Mouse (Mus musculus): ENCODE measurements around the gene Mapre3. TPM values are rescaled to one million over a fixed set of nuclear protein-coding genes. Genes with fewer than 3 reads are reported as not detected.
A peak's percentile ranks its signal among the peaks of the same experiment; 100 is the strongest.

The Mapre3 gene
- polyA plus RNA-seq, 1 experiment from 2014 or later = 18.5 TPM

GRCm38 (mm10) chr5:30839731-30840130, 25.3 kb downstream of the Mapre3 start:
- no peak for ATAC-seq (replicated peaks; ENCODE audit: low FRiP score, low TSS enrichment, low read depth)
- 82% methylated on average over 2 of the region's 2 CpGs for WGBS
- Histone ChIP-seq H3K9me3 (ENCODE audit: control insufficient read depth, low read length) (peaks cover 3% of the 10 kb centered on the region; the same call in 1 of the 2 replicates), H3K4me1 (replicated peaks; ENCODE audit: control insufficient read depth, insufficient read depth, low read length) (no peaks in the 10 kb centered on the region), H3K4me3 (ENCODE audit: low read depth, low read length) (no peak overlapping the region), H3K4me2 (ENCODE audit: low read length) (no peak overlapping the region), H3K27ac (ENCODE audit: low read depth) (no peak overlapping the region), H3K9ac (ENCODE audit: low read length) (no peak overlapping the region), H3K36me3 (ENCODE audit: control insufficient read depth, insufficient read depth, low read length) (no peaks in the 10 kb centered on the region), H3K27me3 (replicated peaks; ENCODE audit: control insufficient read depth, insufficient read depth, low read length) (no peaks in the 10 kb centered on the region)
- DNase-seq (ENCODE audit: low spot score) = no peak

DNA sequence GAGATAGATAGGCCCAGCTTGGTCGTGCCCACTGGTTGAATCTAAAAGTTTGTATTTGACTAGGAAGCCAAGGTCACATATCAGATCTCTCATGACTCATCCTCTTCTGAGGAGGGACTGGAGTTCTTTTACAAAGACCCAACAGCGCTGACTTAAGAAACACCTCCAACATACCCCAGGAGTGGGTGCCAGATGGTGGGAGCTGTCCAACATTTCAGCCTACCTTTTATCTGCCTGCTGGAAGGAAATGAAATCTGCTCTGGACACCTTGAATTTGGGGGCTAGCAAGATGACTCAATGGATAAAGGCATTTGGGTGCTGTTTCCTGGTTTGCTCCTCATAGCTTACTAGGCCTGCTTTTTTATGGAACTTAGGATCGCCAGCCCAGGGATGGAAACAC, 27.5 kb downstream of the Mapre3 start:
- Histone ChIP-seq H3K4me3 (ENCODE audit: low read depth, low read length) (no peak overlapping the region), H3K36me3 (ENCODE audit: control insufficient read depth, insufficient read depth, low read length) (no peaks in the 10 kb centered on the region), H3K27ac (ENCODE audit: low read depth) (no peak overlapping the region), H3K4me1 (replicated peaks; ENCODE audit: control insufficient read depth, insufficient read depth, low read length) (no peaks in the 10 kb centered on the region), H3K9me3 (ENCODE audit: control insufficient read depth, low read length) (peaks cover 2% of the 10 kb centered on the region; the same call in 1 of the 2 replicates), H3K4me2 (ENCODE audit: low read length) (no peak overlapping the region), H3K9ac (ENCODE audit: low read length) (no peak overlapping the region), H3K27me3 (replicated peaks; ENCODE audit: control insufficient read depth, insufficient read depth, low read length) (no peaks in the 10 kb centered on the region)
- ATAC-seq (replicated peaks; ENCODE audit: low FRiP score, low TSS enrichment, low read depth) (no peak), DNase-seq (ENCODE audit: low spot score) (no peak)
- WGBS = 41% methylated on average over 3 of the region's 3 CpGs

GRCm38 (mm10) chr5:30849891-30850555, 35.6 kb downstream of the Mapre3 start:
- Histone ChIP-seq H3K4me1 (replicated peaks; ENCODE audit: control insufficient read depth, insufficient read depth, low read length) (peaks cover 4% of the 10 kb centered on the region; the same call in 1 of the 2 replicates), H3K4me2 (ENCODE audit: low read length) (no peak overlapping the region), H3K27ac (ENCODE audit: low read depth) (no peak overlapping the region), H3K4me3 (ENCODE audit: low read depth, low read length) (no peak overlapping the region), H3K36me3 (ENCODE audit: control insufficient read depth, insufficient read depth, low read length) (no peaks in the 10 kb centered on the region), H3K27me3 (replicated peaks; ENCODE audit: control insufficient read depth, insufficient read depth, low read length) (no peaks in the 10 kb centered on the region), H3K9ac (ENCODE audit: low read length) (no peak overlapping the region), H3K9me3 (ENCODE audit: control insufficient read depth, low read length) (no peaks in the 10 kb centered on the region)
- ATAC-seq (replicated peaks; ENCODE audit: low FRiP score, low TSS enrichment, low read depth) = peak; percentile 77
- WGBS = 47% methylated on average over 6 of the region's 6 CpGs
- DNase-seq (ENCODE audit: low spot score) = peak; percentile 54

GRCm38 (mm10) chr5:30850556-30850925, 36.1 kb downstream of the Mapre3 start:
- ATAC-seq (replicated peaks; ENCODE audit: low FRiP score, low TSS enrichment, low read depth) (no peak), DNase-seq (ENCODE audit: low spot score) (peak; percentile 54)
- H3K36me3 ChIP-seq (ENCODE audit: control insufficient read depth, insufficient read depth, low read length) = no peaks in the 10 kb centered on the region
- no peak overlapping the region for H3K4me3 ChIP-seq (ENCODE audit: low read depth, low read length)
- peaks cover 4% of the 10 kb centered on the region; the same call in 1 of the 2 replicates for H3K4me1 ChIP-seq (replicated peaks; ENCODE audit: control insufficient read depth, insufficient read depth, low read length)
- H3K9ac ChIP-seq (ENCODE audit: low read length) = no peak overlapping the region
- H3K4me2 ChIP-seq (ENCODE audit: low read length) = no peak overlapping the region
- no peak overlapping the region for H3K27ac ChIP-seq (ENCODE audit: low read depth)
- H3K27me3 ChIP-seq (replicated peaks; ENCODE audit: control insufficient read depth, insufficient read depth, low read length) = no peaks in the 10 kb centered on the region
- WGBS = 63% methylated on average over 2 of the region's 2 CpGs
- no peaks in the 10 kb centered on the region for H3K9me3 ChIP-seq (ENCODE audit: control insufficient read depth, low read length)

GRCm38 (mm10) chr5:30853522-30853921, 39.1 kb downstream of the Mapre3 start:
- Histone ChIP-seq H3K27ac (ENCODE audit: low read depth) (no peak overlapping the region), H3K27me3 (replicated peaks; ENCODE audit: control insufficient read depth, insufficient read depth, low read length) (no peaks in the 10 kb centered on the region), H3K36me3 (ENCODE audit: control insufficient read depth, insufficient read depth, low read length) (no peaks in the 10 kb centered on the region), H3K4me1 (replicated peaks; ENCODE audit: control insufficient read depth, insufficient read depth, low read length) (peaks cover 4% of the 10 kb centered on the region; the same call in 1 of the 2 replicates), H3K4me2 (ENCODE audit: low read length) (no peak overlapping the region), H3K9me3 (ENCODE audit: control insufficient read depth, low read length) (no peaks in the 10 kb centered on the region), H3K9ac (ENCODE audit: low read length) (no peak overlapping the region), H3K4me3 (ENCODE audit: low read depth, low read length) (no peak overlapping the region)
- ATAC-seq (replicated peaks; ENCODE audit: low FRiP score, low TSS enrichment, low read depth) = no peak
- DNase-seq (ENCODE audit: low spot score) = no peak
- WGBS = 89% methylated on average over 4 of the region's 4 CpGs

DNA sequence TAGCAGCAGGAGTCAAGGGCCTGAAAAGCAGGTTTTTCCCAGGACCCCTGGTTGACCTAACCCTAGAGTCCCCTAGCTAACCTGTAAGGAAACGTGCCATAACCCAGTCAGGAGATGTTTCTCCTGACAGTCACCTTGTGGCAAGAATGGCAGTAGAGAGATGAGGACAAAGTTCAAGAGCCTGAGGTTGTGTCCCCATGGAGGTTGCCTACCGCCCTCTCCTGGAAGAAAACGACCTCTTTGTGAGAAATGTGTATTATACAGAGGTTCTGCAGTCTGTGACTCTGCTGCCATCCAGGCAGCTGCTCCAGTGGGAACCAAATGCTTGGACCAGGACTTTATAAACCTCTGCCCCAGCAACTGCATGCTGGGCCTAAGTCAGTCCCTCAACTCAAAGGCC, 41.2 kb downstream of the Mapre3 start:
- Histone ChIP-seq H3K4me3 (ENCODE audit: low read depth, low read length) (no peak overlapping the region), H3K9me3 (ENCODE audit: control insufficient read depth, low read length) (no peaks in the 10 kb centered on the region), H3K27me3 (replicated peaks; ENCODE audit: control insufficient read depth, insufficient read depth, low read length) (no peaks in the 10 kb centered on the region), H3K4me1 (replicated peaks; ENCODE audit: control insufficient read depth, insufficient read depth, low read length) (no peaks in the 10 kb centered on the region), H3K4me2 (ENCODE audit: low read length) (no peak overlapping the region), H3K9ac (ENCODE audit: low read length) (no peak overlapping the region), H3K36me3 (ENCODE audit: control insufficient read depth, insufficient read depth, low read length) (no peaks in the 10 kb centered on the region), H3K27ac (ENCODE audit: low read depth) (no peak overlapping the region)
- DNase-seq (ENCODE audit: low spot score) (no peak), ATAC-seq (replicated peaks; ENCODE audit: low FRiP score, low TSS enrichment, low read depth) (no peak)
- 63% methylated on average over 3 of the region's 3 CpGs for WGBS

GRCm38 (mm10) chr5:30856124-30856523, 41.7 kb downstream of the Mapre3 start:
- Histone ChIP-seq H3K36me3 (ENCODE audit: control insufficient read depth, insufficient read depth, low read length) (no peaks in the 10 kb centered on the region), H3K9me3 (ENCODE audit: control insufficient read depth, low read length) (no peaks in the 10 kb centered on the region), H3K4me3 (ENCODE audit: low read depth, low read length) (no peak overlapping the region), H3K4me1 (replicated peaks; ENCODE audit: control insufficient read depth, insufficient read depth, low read length) (no peaks in the 10 kb centered on the region), H3K9ac (ENCODE audit: low read length) (no peak overlapping the region), H3K4me2 (ENCODE audit: low read length) (no peak overlapping the region), H3K27me3 (replicated peaks; ENCODE audit: control insufficient read depth, insufficient read depth, low read length) (no peaks in the 10 kb centered on the region), H3K27ac (ENCODE audit: low read depth) (no peak overlapping the region)
- DNase-seq (ENCODE audit: low spot score) (no peak), ATAC-seq (replicated peaks; ENCODE audit: low FRiP score, low TSS enrichment, low read depth) (no peak)
- WGBS = 84% methylated on average over 2 of the region's 2 CpGs

GRCm38 (mm10) chr5:30863852-30864251, 49.4 kb downstream of the Mapre3 start:
- WGBS = 50% methylated on average over 4 of the region's 4 CpGs

DNA sequence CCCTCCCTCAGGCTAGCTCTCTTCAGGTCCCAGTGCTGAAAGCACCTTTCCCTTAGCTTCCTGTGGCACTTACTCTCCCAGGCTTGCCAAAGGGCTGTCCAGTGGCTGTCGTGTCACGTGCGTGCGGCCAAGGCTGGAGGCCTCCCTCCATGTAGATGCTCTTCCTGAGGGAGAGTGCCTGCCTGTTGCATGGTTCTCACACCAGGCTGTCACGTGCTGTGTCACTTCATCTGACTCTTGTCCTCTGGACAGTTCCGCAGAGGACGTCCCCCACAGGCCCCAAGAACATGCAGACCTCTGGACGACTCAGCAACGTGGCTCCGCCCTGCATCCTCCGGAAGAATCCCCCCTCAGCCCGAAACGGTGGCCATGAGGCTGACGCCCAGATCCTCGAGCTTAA, 49.9 kb downstream of the Mapre3 start:
- Histone ChIP-seq H3K4me3 (ENCODE audit: low read depth, low read length) (no peak overlapping the region), H3K9ac (ENCODE audit: low read length) (no peak overlapping the region), H3K27ac (ENCODE audit: low read depth) (no peak overlapping the region), H3K4me2 (ENCODE audit: low read length) (no peak overlapping the region), H3K9me3 (ENCODE audit: control insufficient read depth, low read length) (no peaks in the 10 kb centered on the region), H3K4me1 (replicated peaks; ENCODE audit: control insufficient read depth, insufficient read depth, low read length) (peaks cover 4% of the 10 kb centered on the region; the same call in 1 of the 2 replicates), H3K36me3 (ENCODE audit: control insufficient read depth, insufficient read depth, low read length) (no peaks in the 10 kb centered on the region), H3K27me3 (replicated peaks; ENCODE audit: control insufficient read depth, insufficient read depth, low read length) (no peaks in the 10 kb centered on the region)
- 51% methylated on average over 15 of the region's 15 CpGs for WGBS
- DNase-seq (ENCODE audit: low spot score) (no peak), ATAC-seq (replicated peaks; ENCODE audit: low FRiP score, low TSS enrichment, low read depth) (no peak)

More at GRCm38 (mm10) chr5:30863852-30864251, 49.4 kb downstream of the Mapre3 start:
- ATAC-seq (replicated peaks; ENCODE audit: low FRiP score, low TSS enrichment, low read depth) (no peak), DNase-seq (ENCODE audit: low spot score) (no peak)
- H3K27ac ChIP-seq (ENCODE audit: low read depth) = no peak overlapping the region
- H3K4me3 ChIP-seq (ENCODE audit: low read depth, low read length) = no peak overlapping the region
- H3K27me3 ChIP-seq (replicated peaks; ENCODE audit: control insufficient read depth, insufficient read depth, low read length) = no peaks in the 10 kb centered on the region
- H3K4me1 ChIP-seq (replicated peaks; ENCODE audit: control insufficient read depth, insufficient read depth, low read length) = peaks cover 1% of the 10 kb centered on the region; the same call in 1 of the 2 replicates
- H3K9ac ChIP-seq (ENCODE audit: low read length) = no peak overlapping the region
- no peaks in the 10 kb centered on the region for H3K36me3 ChIP-seq (ENCODE audit: control insufficient read depth, insufficient read depth, low read length)
- H3K4me2 ChIP-seq (ENCODE audit: low read length) = no peak overlapping the region
- no peaks in the 10 kb centered on the region for H3K9me3 ChIP-seq (ENCODE audit: control insufficient read depth, low read length)

Data from intestine, embryonic 14.5 days (tissue).